Mouse (Mus musculus): ENCODE data around the gene Tjp2.

DNA sequence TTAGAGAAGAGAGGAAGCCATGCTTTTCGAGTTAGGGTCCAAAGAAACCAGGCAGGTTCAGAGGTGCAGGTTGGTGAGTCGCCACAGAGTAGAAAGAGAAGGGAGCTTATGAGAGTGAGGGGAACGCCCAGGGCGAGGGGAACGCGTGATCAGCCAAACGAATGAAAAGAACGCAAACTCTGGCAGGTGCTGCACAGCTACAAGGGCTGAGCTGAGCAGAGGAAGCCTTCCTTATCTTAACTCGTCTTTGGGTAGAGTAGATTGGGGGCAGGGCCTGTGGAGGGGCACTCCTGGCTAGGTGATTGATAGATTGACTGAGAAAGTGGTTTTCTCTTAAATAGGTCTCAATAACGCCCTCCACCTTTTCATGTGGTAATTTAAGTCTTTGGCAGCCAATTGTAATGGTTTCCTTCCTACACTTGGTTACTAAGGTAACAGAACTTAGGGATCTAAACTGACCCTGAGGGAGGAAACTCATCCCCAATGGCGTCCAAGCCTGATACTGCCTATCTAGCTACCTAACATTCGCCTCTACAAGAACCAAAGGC, 160.4 kb downstream of the Tjp2 start:
- TF ChIP-seq GATA1 (IDR thresholded peaks at IDR 0.05; ENCODE audit: borderline replicate concordance, low read length) (no peak), FLI1 (IDR thresholded peaks at IDR 0.05; ENCODE audit: low read length) (no peak)
